Comparison of ENCODE assay signal across 8 mouse cellular contexts in genomic region chr6:18513611-18514473, GRCm38 (mm10). TPM values are rescaled to one million over a fixed set of nuclear protein-coding genes. Genes with fewer than 3 reads are reported as not detected.
DNase-seq lines count a peak whose midpoint lies in the region; ATAC-seq and TF ChIP-seq lines count a peak whose summit lies in the region.

No protein-coding gene starts in this region.

- H3K27me3 ChIP-seq in hindbrain, embryonic 12.5 days: no peaks in the 10 kb centered on the region; the same call in 1 of the 2 replicates
- H3K27me3 ChIP-seq in limb, embryonic 10.5 days (ENCODE audit: low read depth, poor library complexity, severe bottlenecking): no peaks in the 10 kb centered on the region

- H3K4me3 ChIP-seq in layer of hippocampus, adult 2 months: peak overlapping the region; percentile 82
- peak overlapping the region; percentile 72 for H3K4me3 ChIP-seq in embryonic fibroblast, embryonic 13.5 days (ENCODE audit: insufficient read depth, low read length)
- H3K4me3 ChIP-seq in hindbrain, embryonic 12.5 days: peak overlapping the region; percentile 75
- peak overlapping the region; percentile 88 for H3K4me3 ChIP-seq in limb, embryonic 10.5 days

- peak overlapping the region; percentile 63 for H3K4me2 ChIP-seq in hindbrain, embryonic 12.5 days (replicated peaks)

- H3K27ac ChIP-seq in layer of hippocampus, adult 2 months: peak overlapping the region; percentile 100
- H3K27ac ChIP-seq in embryonic fibroblast, embryonic 13.5 days (ENCODE audit: insufficient read depth, low read length): no peak overlapping the region
- peak overlapping the region; percentile 87 for H3K27ac ChIP-seq in hindbrain, embryonic 12.5 days
- peak overlapping the region; percentile 91 for H3K27ac ChIP-seq in limb, embryonic 10.5 days

- peak overlapping the region; percentile 90 for H3K9ac ChIP-seq in hindbrain, embryonic 12.5 days

- H3K4me1 ChIP-seq in embryonic fibroblast, embryonic 13.5 days (ENCODE audit: control insufficient read depth, insufficient read depth, low read length): no peaks in the 10 kb centered on the region
- peaks cover 10% of the 10 kb centered on the region for H3K4me1 ChIP-seq in hindbrain, embryonic 12.5 days
- peaks cover 38% of the 10 kb centered on the region for H3K4me1 ChIP-seq in limb, embryonic 10.5 days

- no peak for DNase-seq in layer of hippocampus, adult 2 months (ENCODE audit: low spot score in 2 of 2)
- DNase-seq in layer of hippocampus, adult 9-11 months: no peak
- peak; percentile 38 for DNase-seq in adrenal gland, postnatal 10 days
- peak; percentile 49 for DNase-seq in limb, embryonic 10.5 days (ENCODE audit: low spot score)
- peak; percentile 51 for DNase-seq in neural tube, embryonic 10.5 days (ENCODE audit: extremely low spot score, low spot score)

- H3K36me3 ChIP-seq in hindbrain, embryonic 12.5 days: no peaks in the 10 kb centered on the region
- H3K36me3 ChIP-seq in limb, embryonic 10.5 days: no peaks in the 10 kb centered on the region

- TF ChIP-seq CTCF in layer of hippocampus, adult 2 months (conservative IDR thresholded peaks at IDR 0.05): no peak
- TF ChIP-seq CTCF in embryonic fibroblast, embryonic 13.5 days (IDR thresholded peaks at IDR 0.05; ENCODE audit: borderline replicate concordance, insufficient read depth, low read length): no peak

- no peak for TF ChIP-seq POLR2A in embryonic fibroblast, embryonic 13.5 days (IDR thresholded peaks at IDR 0.05; ENCODE audit: low read depth, low read length)

- peak; percentile 79 for ATAC-seq in hindbrain, embryonic 12.5 days (ENCODE audit: low FRiP score)
- ATAC-seq in activated CD4-positive, CD25-positive, alpha-beta regulatory T cell, adult 4 months: no peak

- under 1% methylated on average over 28 of the region's 28 CpGs for WGBS in hindbrain, embryonic 12.5 days
- under 1% methylated on average over 28 of the region's 28 CpGs for WGBS in limb, embryonic 10.5 days

- H3K9me3 ChIP-seq in hindbrain, embryonic 12.5 days (replicated peaks): no peaks in the 10 kb centered on the region
- H3K9me3 ChIP-seq in limb, embryonic 10.5 days (replicated peaks): no peaks in the 10 kb centered on the region

RNA-seq across cellular contexts. Expression of gene Cttnbp2, which starts 0.8 kb away (rescaled TPM):
- 100 to 1,000 TPM; 265 to 269 TPM for total RNA-seq in layer of hippocampus, adult 2 months (2021)
- 10 to 100 TPM; 40.4 to 54.0 TPM for total RNA-seq in adrenal gland, postnatal 10 days (2021)
- polyA plus RNA-seq in embryonic fibroblast, embryonic 13.5 days (2011; ENCODE audit: insufficient read length, low read depth, missing spikeins): 0.58 and 3.1 TPM in 2 replicates
- polyA plus RNA-seq in hindbrain, embryonic 12.5 days (2016; fragmentation: Nextera tagmentation; extraction: Ambion mirVana): 36.7 and 40.0 TPM in 2 replicates
- 16.0 and 20.2 TPM in 2 replicates for polyA plus RNA-seq in limb, embryonic 10.5 days (2016; fragmentation: Nextera tagmentation; extraction: Ambion mirVana)
- polyA plus RNA-seq in activated CD4-positive, CD25-positive, alpha-beta regulatory T cell, adult 4 months (2017; shearing (Covaris generic)): not detected

Comparison
In these comparisons a context has a peak if more than half of its experiments do, and no peak if none do; other contexts are left out.
1. DNase-seq: peak in adrenal gland, postnatal 10 days (single experiment), limb, embryonic 10.5 days (single experiment) and neural tube, embryonic 10.5 days (single experiment); none in layer of hippocampus, adult 2 months (0 of 2) and layer of hippocampus, adult 9-11 months (single experiment).
2. Peak in every context shown above with its lines, with median percentiles within 50 percentile points of each other: H3K4me3 ChIP-seq.